Mouse (Mus musculus) E14TG2a.4 (cell line): Measurements from ENCODE around the gene Pfn1.

Experiments used
- CTCF ChIP-seq: conservative IDR thresholded peaks from 2 replicates; pipeline ENCODE4 v1.5.1; 2014; ENCODE audit warnings: low read length
- NANOG ChIP-seq: IDR thresholded peaks from 2 replicates; pipeline ENCODE4 v1.6.1; 2014; ENCODE audit warnings: borderline replicate concordance, low read length, mixed read lengths

GRCm38 (mm10) chr11:70678576-70678975 lies 24.1 kb upstream of the Pfn1 start:
- TF ChIP-seq CTCF, result no peak
- no peak for TF ChIP-seq NANOG
